Mouse (Mus musculus) left cerebral cortex, adult 11 months (tissue): Measurements from ENCODE around the gene Gm9.
A peak's percentile ranks its signal among the peaks of the same experiment; 100 is the strongest.
"Not testable (repeated sequence)": the region's sequence is repeated elsewhere in the genome, so short reads cannot be mapped to it uniquely, and the experiment has no call there.

Source experiments
- DNase-seq: peaks from one replicate; pipeline ENCODE4 v3.0.0; 2022; ENCODE audit warnings: low spot score

The Gm9 gene

DNA sequence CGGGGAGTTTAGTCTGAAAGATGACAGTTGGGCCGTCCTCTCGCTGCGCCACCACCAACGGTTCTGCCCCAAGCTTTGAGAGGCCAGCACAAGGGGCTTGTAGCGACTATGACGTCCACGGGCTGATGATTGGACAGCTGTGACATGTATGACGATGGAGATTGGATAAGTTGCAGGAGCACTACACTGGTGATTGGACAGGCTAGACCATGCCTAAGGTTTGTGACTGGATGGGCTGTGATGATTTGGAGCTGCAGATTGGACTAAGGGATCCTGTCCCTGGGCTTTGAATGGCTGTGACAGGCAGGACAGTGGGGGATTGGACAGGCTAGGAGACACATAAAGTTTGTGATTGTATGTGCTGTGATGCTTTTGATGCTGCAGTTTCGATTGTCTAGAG lies at the start of gene Gm9:
Gm9 (minus strand) TSS at position 101 of the 400 bp plus-strand sequence.
- DNase-seq = no peak

DNA sequence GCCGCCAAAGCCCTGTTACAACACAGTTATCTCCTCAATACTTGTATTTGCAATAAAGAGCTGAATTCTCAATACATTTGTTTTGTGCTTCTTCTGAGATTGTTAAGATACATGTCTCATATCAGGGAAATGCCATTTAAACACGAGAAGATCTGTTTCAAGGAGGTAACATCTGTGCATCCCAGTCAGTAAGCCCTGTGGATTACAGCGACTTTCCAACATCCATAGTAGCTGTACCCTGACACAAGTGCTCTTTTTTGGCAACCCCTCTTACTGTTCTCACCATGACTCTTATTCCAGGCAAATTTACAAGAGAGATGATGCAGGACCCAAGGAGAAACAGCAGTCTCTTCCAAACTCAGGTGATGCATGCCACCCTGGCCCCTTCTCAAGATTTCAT lies 38.8 kb upstream of the Gm9 start, which contains the start of gene Rhox3a:
Rhox3a (plus strand) TSS at position 301 of the 400 bp plus-strand sequence.
- not testable (repeated sequence) for DNase-seq

DNA sequence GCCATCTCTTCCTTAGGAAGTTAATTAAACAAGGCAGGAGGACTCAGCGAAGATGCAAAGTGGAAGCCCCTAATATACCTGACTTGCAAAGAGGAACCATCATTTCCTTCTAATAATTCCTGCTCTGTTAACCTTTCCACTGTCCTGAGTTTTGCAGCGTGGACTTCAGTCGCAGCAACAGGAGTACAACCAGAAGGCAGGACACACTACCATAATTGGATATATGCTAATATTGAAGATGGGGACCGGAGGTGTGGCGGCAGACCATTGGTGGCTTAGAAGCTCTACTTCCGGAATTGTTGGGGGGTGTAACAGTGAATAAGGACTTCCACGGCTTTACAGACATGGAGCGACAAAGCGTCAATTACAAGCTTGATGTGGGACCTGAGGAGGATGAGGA lies 33.8 kb upstream of the Gm9 start, which contains the start of gene Rhox2a:
Rhox2a (plus strand) TSS at position 301 of the 400 bp plus-strand sequence.
- not testable (repeated sequence) for DNase-seq

DNA sequence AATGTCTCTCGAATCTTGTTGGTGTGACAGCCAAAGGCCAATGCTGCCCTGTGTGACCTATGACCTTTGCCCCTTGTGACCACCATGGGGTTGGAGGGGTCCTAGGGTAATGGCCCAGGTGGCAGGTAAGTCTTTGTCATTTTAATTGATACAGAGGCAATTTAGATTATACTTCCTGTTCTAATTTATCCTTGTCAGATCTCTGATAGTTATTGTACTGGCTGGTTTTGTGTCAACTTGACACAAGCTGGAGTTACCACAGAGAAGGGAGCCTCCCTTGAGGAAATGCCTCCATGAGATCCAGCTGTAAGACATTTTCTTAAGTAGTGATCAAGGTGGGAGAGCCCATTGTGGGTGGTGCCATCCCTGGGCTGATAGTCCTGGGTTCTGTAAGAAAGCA lies 11.3 kb upstream of the Gm9 start, which contains the start of gene Rhox1:
Rhox1 (minus strand) TSS at position 101 of the 400 bp plus-strand sequence.
- DNase-seq = not testable (repeated sequence)

DNA sequence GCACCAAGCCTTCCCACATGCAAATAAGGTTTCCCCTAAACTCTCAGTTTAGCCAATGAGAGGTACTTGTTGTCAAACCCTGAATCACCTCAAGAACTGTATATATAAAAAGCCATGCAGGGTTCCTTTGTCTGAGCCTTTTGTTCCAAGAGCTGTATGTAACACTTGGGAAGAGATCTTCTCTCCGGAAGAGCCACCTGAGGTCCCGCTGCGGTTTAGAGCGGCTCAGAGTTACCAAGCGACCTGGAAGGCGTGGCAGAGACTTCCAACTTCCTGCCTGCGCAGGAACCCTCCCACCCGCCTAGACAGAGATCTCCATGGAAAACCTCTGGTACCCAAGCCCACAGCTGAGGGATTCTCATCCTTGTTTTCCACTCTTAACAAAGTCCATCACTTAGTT lies 12.2 kb downstream of the Gm9 start:
- no peak for DNase-seq

DNA sequence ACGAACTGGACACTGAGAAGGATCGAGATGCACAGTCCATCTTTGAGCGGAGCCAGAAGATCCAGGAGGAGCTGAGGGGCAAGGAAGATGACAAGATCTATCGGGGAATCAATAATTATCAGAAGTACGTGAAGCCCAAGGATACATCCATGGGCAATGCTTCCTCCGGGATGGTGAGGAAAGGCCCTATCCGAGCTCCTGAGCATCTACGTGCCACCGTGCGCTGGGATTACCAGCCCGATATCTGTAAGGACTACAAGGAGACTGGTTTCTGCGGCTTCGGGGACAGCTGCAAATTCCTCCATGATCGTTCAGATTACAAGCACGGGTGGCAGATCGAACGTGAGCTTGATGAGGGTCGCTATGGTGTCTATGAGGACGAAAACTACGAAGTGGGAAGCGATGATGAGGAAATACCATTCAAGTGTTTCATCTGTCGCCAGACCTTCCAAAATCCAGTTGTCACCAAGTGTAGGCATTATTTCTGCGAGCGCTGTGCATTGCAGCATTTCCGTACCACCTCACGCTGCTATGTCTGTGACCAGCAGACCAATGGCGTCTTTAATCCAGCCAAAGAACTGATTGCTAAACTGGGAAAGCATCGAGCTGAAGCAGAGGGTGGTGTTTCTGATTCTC lies 19.0 kb downstream of the Gm9 start:
- DNase-seq = no peak

DNA sequence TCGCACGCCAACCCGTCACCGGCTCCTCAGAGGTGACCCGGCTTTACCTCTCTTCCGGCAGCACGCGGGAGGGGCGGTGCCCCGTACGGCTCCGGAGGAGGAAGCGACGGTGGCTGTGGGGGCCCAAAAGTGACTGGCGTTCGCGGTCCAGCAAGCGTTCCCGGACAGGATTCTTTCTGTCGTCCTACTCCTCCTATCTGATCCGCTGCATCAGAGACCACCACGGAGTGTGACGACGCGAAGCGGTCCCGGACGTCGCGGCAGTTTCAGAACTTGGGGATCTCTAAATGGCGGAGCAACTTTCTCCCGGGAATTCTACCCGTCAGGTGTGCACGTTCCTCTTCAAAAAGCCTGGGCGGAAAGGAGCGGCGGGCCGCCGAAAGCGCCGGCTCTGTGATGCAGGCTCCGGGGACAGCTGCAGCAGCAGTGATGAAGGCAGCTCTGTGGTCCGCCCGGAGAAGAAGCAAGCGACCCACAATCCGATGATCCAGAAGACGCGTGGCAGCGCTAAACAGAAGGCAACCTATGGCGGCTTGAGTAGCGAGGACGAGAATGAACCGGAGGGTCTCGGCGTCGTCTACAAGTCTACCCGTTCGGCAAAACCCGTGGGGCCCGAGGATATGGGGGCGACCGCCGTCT lies 19.6 kb downstream of the Gm9 start, which contains the start of the genes Ndufa1 and Rnf113a1:
Ndufa1 (minus strand) TSS at position 59 of the 639 bp plus-strand sequence.
Rnf113a1 (plus strand) TSS at position 141 of the 639 bp plus-strand sequence.
- DNase-seq = peak; percentile 38

DNA sequence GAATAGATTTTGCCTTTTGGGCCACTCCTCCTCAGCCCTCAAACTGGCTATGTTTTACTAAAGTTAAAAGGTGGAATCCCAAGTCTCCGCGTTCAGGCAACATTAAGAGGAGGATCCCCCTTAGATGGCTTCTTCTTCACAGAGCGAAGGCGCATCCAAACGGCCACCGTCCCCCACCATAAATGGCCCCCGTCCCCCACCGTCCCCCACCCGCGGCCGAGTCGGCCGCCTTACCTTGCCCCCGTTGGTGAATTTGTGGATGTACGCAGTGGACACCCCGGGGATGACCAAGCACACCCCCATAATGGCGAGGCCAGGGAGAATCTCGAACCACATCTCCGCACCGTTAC lies 20.1 kb downstream of the Gm9 start:
- DNase-seq = no peak

DNA sequence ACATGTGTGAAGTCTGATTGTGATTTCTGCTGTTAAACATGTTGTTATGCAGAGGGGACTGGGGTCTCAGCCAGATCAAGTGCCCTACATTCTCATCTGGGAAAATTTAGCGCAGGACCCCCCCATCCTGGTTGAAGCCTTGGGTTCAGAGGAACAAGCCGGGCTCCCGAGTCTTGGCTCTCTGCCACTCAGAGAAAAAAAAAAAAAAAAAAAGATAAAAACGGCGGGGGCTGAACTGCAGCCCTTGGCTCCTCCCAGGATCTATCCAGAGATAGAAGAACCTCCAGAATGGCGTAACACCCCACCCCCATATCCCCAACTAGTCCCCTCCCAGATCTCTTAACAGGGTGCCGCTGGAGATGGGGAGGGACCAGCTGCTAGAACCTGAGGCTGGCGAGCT lies 26.4 kb downstream of the Gm9 start:
- DNase-seq = not testable (repeated sequence)

DNA sequence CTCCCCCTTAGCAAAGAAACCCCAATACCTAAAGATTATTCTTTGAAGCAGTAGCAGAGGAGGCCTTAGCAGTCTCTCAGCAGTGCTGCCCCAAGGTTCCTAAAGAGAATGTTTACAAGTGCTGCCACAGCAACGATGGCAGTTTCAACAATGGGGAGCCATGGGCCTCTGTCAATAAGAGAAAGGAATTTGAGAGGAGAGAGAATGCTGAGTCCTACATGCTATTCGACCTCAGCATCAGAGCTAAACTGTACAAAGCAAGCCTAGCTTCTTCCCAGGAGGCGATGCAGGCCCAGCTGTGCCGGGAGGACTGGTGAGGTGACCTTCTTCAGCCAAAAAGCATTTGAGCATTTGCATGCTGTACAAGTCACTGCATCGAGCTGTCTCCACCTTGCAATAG lies 42.1 kb downstream of the Gm9 start, which contains the start of gene Akap14:
Akap14 (minus strand) TSS at position 101 of the 400 bp plus-strand sequence.
- DNase-seq = no peak

DNA sequence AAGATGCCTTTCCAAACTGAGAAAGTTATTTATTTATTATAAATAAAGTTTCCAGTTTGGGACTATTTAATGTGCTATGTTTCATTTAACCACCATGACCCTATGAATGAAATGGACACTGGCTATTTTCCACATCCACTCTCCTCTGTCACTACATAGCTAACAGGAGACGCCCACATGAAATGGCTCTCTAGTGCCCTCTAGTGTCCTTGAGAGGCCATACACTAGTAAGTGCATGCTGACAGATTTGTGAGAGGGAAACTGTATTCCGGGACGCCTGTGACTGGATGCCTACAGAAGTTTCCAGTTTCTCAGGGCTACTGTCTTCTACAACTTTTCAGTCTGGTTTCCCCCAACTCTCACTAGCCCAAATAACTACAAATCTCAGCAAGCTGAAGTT lies 43.8 kb downstream of the Gm9 start:
- no peak for DNase-seq

DNA sequence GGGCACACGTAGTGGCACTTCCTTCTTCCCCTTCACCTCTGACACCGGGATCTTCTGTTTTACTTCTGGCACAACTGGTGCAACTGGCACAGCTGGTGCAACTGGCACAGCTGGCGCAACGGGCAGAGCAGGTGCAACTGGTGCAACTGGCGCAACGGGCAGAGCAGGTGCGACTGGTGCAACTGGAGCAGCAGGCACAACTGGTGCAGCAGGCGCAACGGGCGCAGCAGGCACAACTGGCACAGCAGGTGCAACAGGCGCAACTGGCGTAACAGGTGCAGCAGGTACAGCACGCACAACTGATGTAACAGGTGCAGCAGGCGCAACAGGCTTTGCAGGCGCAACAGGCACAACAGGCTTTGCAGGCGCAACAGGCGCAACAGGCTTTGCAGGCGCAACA lies 47.7 kb downstream of the Gm9 start:
- no peak for DNase-seq

DNA sequence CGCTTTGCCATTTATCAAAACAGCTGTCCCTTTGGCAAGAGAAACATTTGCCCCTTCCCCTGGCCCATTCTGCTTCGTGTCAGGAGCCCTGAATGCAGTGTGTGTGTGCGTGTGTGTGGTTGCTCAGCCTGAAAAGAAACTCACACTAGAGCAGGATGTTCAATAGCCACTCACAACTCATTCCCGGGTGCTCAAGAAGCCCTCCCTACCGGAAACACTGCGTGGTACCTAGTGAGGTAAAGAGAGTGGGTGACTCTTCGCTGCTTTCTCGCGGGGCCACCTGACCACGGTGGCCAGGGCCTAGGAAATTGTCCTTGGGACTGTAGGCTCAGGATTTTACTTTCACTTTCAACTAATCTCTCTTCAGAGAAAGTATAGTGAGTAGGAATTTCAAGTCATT lies 49.7 kb downstream of the Gm9 start:
- no peak for DNase-seq
